Mouse (Mus musculus): ENCODE results near the gene Parl. TPM values are rescaled to one million over a fixed set of nuclear protein-coding genes. Genes with fewer than 3 reads are reported as not detected.

Parl gene
- polyA plus RNA-seq (2016; fragmentation: Nextera tagmentation; extraction: Ambion mirVana): 62.1 and 63.7 TPM in 2 replicates

DNA sequence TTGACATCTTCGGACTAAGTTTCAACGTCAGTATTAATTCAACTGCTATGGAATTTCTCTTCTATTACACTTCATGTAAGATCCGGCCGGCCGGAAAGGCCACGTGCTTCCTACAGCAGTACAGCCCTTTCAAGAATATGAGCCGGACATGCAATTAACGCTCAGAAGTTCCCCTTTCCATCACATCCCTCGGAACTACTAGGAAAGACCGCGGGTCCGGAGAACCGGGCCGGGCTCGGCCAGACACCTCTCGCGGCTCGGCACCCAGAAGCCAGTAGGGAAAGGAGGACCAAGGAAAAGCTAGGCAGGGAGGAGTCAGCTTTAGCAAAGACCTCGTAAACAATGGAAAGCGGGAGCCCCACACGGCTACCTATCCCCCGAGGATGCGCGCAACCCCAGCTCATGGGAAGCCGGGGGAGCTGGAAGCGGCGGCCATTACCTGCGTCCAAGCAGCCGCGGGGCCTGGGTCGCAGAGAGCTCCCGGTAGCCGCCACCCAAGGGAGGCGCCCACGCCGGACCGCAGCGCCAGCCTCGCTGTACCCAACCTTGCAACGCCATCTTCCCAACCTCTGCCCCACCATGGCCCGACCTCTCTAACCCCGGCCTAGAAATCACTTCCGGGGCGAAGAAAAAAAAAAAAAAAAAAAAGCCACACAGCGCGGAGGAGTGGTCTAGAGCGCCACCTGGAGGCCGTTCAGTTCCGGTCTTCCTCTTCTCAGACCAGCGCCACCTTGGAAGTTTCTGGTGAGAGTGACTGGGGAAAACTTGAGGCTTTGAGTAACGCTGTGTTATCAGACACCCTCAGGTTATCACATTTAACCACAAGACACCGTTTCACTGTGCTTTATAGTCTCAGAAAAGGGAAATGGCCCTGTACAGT lies at the start of gene Parl:
Gene Parl, minus strand, starts transcription at position 618 of the 880 bp plus-strand sequence.
- under 1% methylated on average over 52 of the region's 52 CpGs for WGBS (ENCODE audit: insufficient replicate concordance)
- Histone ChIP-seq H3K4me1 (peaks cover 26% of the 10 kb centered on the region), H3K27ac (peak within 1 kb of the TSS; percentile 69), H3K9ac (peak within 1 kb of the TSS; percentile 87), H3K36me3 (peaks cover 15% of the 10 kb centered on the region), H3K4me2 (peak within 1 kb of the TSS; percentile 84), H3K4me3 (peak within 1 kb of the TSS; percentile 94), H3K9me3 (replicated peaks) (no peaks in the 10 kb centered on the region), H3K27me3 (replicated peaks) (no peaks in the 10 kb centered on the region)
- peak; percentile 93 for ATAC-seq

DNA sequence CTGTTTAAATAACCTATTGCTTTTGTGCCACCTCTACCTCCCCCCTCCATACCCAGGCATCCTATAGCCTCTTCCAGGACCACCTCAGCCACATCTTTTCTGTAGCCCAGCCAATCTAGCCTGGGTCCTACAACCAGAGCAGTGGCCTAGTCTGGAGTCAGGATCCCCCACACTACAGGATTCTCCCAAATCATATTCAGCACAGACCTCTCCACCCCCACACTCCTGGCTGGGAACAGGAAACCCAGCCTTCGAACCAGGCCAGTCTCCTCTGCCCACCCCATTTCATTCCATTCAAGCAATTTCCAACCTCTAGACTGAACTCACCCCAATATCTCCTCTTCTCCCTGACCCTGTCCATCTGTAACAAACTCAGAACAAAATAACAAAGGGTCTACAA lies 43.3 kb upstream of the Parl start:
- Histone ChIP-seq H3K9ac (no peak overlapping the region), H3K9me3 (replicated peaks) (no peaks in the 10 kb centered on the region), H3K27me3 (replicated peaks) (no peaks in the 10 kb centered on the region), H3K4me2 (no peak overlapping the region), H3K27ac (no peak overlapping the region), H3K4me3 (no peak overlapping the region), H3K36me3 (peaks cover 52% of the 10 kb centered on the region), H3K4me1 (no peaks in the 10 kb centered on the region)
- ATAC-seq: no peak
- WGBS (ENCODE audit: insufficient replicate concordance): 72% methylated on average over 1 of the region's 1 CpGs

DNA sequence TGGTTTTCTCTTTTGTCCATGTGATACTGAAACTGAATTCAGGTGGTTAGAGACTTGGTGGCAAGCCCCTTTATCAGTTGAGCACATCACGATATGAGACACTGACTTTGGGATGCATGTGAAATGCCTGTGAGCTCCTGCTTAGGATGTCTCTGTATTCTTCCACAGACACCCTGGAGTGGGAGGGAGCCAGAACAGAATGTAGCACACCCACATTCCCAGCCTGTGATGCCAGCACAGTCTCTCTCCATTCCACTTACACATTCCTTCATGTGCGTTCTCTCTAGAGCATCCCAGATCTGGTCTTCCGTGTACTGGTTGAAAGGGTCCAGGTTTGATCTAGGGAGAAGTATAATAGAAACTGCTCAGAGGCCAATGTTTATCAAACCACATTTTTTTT lies 36.4 kb upstream of the Parl start:
- ATAC-seq: no peak
- peaks cover 70% of the 10 kb centered on the region for H3K36me3 ChIP-seq
- H3K4me3 ChIP-seq: no peak overlapping the region
- no peak overlapping the region for H3K27ac ChIP-seq
- no peaks in the 10 kb centered on the region for H3K4me1 ChIP-seq
- no peaks in the 10 kb centered on the region for H3K27me3 ChIP-seq (replicated peaks)
- no peak overlapping the region for H3K4me2 ChIP-seq
- WGBS (ENCODE audit: insufficient replicate concordance): 87% methylated on average over 3 of the region's 3 CpGs
- H3K9me3 ChIP-seq (replicated peaks): no peaks in the 10 kb centered on the region
- H3K9ac ChIP-seq: no peak overlapping the region

DNA sequence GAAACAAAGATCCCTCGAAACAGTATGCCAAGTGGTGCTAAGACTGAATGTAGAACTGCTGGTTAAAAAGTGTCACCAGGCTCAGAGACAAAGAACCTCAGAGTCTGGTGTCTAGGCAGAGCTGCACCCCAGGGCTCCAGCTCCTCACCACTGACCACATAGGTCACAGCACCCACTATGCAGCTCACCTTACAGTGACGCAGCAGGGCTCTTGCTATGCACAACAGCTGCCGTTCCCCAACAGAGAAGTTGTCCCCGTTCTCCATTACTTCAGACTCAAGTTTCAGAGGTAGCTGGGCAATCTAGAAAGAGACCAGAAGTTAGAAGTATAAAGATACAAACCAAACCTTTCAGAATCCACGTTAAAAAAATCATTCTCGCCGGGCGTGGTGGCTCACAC lies 32.7 kb upstream of the Parl start:
- no peaks in the 10 kb centered on the region for H3K9me3 ChIP-seq (replicated peaks)
- no peak overlapping the region for H3K4me3 ChIP-seq
- ATAC-seq: no peak
- no peak overlapping the region for H3K9ac ChIP-seq
- 82% methylated on average over 8 of the region's 8 CpGs for WGBS (ENCODE audit: insufficient replicate concordance)
- no peak overlapping the region for H3K27ac ChIP-seq
- H3K36me3 ChIP-seq: peaks cover 70% of the 10 kb centered on the region
- H3K4me1 ChIP-seq: no peaks in the 10 kb centered on the region
- no peaks in the 10 kb centered on the region for H3K27me3 ChIP-seq (replicated peaks)
- no peak overlapping the region for H3K4me2 ChIP-seq

DNA sequence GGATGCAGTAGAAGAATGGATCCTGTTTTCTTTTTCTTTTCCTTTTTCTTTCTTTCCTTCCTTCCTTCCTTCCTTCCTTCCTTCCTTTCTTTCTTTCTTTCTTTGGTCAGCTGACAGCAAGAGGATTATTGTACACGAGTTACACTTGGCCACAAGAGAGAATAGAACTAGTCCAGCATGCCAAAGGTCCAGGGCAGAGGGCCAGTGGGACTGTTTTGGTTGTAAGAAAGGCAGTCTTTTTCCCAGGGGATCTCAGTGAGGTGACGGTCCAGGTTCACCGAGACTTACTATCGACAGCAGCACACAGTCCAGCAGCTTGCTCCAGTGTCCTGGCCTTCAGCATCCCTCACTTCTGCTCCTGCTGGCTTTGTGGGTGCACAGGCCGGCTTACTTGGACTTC lies 26.1 kb upstream of the Parl start:
- ATAC-seq: no peak
- WGBS (ENCODE audit: insufficient replicate concordance): 77% methylated on average over 5 of the region's 5 CpGs
- H3K36me3 ChIP-seq: peaks cover 18% of the 10 kb centered on the region

DNA sequence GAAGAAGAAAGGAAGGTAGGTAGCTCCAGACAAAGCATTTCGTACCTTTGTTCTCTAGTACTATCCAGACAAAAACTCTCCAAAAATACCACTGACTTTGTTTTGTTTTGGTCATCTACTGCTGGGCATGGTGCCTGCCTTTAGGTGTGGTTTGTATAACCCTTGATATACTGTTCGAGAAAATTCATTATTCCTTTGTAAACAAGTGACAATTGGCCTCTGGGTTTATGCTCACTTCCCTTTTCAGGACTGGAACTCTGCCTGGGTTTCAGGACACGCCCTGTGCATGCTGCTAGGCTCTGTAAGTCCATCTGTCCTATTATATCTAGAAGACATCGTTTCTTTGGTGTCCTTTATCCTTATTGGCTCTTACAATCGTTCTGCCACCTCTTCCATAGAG lies 23.1 kb upstream of the Parl start, which contains the start of gene Cyp2ab1:
Gene Cyp2ab1, minus strand, starts transcription at position 119 of the 400 bp plus-strand sequence.
- Histone ChIP-seq H3K4me2 (no peak within 1 kb of the TSS), H3K27me3 (replicated peaks) (no peaks in the 10 kb centered on the region), H3K9me3 (replicated peaks) (no peaks in the 10 kb centered on the region), H3K27ac (no peak within 1 kb of the TSS), H3K4me1 (no peaks in the 10 kb centered on the region), H3K36me3 (no peaks in the 10 kb centered on the region; the same call in 1 of the 2 replicates), H3K4me3 (no peak within 1 kb of the TSS), H3K9ac (no peak within 1 kb of the TSS)
- WGBS (ENCODE audit: insufficient replicate concordance): 49% methylated on average over 5 of the region's 5 CpGs
- no peak for ATAC-seq

More for the DNA sequence above, 26.1 kb upstream of the Parl start:
- Histone ChIP-seq H3K4me2 (no peak overlapping the region), H3K4me3 (no peak overlapping the region), H3K9me3 (replicated peaks) (no peaks in the 10 kb centered on the region), H3K27me3 (replicated peaks) (no peaks in the 10 kb centered on the region), H3K4me1 (no peaks in the 10 kb centered on the region), H3K9ac (no peak overlapping the region), H3K27ac (no peak overlapping the region)

DNA sequence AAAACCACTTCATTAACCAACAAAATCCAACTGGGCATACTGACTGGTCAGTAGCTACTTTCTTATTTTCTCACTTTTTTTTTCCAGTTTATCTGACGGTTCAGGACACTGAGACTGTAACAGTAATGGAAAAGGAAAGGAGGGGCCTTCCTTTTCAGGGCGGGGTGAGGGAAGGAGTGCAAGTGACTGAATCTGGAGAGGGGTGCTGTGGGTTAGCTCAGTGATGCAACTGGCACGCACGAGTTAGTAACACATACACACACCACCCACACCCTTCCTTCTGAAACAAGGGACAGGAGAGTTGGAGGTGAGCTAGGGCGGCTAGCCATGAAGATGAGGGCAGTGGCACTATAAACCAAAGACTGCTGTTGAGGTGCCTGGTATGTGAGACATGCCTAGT lies 21.7 kb upstream of the Parl start:
- Histone ChIP-seq H3K27ac (no peak overlapping the region), H3K4me1 (no peaks in the 10 kb centered on the region), H3K9me3 (replicated peaks) (no peaks in the 10 kb centered on the region), H3K27me3 (replicated peaks) (no peaks in the 10 kb centered on the region), H3K4me2 (no peak overlapping the region), H3K4me3 (no peak overlapping the region), H3K9ac (no peak overlapping the region), H3K36me3 (no peaks in the 10 kb centered on the region)
- 43% methylated on average over 5 of the region's 5 CpGs for WGBS (ENCODE audit: insufficient replicate concordance)
- ATAC-seq: no peak

DNA sequence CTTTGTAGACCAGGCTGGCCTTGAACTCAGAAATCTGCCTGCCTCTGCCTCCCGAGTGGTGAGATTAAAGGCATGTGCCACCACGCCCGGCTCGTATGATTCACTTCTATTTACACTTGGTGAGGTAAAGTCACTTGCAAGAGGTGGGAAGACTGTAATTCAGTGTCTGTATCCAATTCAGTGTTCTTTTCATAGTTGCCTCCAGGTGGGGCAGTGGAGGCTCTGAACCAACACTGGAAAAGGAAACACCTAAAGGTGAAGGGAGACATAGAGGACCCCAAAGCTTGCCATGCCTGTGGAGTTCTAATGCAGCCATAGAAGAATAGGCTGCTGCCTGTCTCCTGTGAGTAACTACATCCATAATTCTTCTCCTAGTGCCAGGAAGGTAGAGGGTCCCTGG lies 20.1 kb upstream of the Parl start:
- ATAC-seq: no peak
- WGBS (ENCODE audit: insufficient replicate concordance): 74% methylated on average over 4 of the region's 4 CpGs
- H3K4me1 ChIP-seq: no peaks in the 10 kb centered on the region
- no peaks in the 10 kb centered on the region for H3K36me3 ChIP-seq
- H3K9ac ChIP-seq: no peak overlapping the region
- no peak overlapping the region for H3K4me2 ChIP-seq
- no peak overlapping the region for H3K4me3 ChIP-seq
- H3K27ac ChIP-seq: no peak overlapping the region
- no peaks in the 10 kb centered on the region for H3K27me3 ChIP-seq (replicated peaks)
- no peaks in the 10 kb centered on the region for H3K9me3 ChIP-seq (replicated peaks)

DNA sequence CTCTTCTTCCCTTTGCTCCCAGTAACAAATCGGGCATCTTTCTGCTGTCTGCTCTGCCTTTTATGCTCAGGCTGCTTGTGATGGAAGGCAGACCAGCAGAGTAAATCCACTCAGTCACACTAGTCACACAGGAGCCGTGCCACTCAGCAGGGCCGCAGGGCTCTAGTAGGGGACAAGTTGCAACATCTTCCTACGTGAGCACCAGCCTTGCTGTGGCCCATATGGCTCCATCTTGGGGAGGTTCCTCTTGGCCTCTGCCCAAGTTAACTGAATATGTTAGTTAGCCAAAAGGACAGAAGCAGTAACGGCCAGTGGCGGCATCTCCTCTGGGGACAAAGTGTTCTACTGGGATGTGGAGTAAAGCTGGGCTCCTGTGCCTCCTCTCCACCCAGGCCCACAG lies 14.6 kb upstream of the Parl start:
- Histone ChIP-seq H3K36me3 (no peaks in the 10 kb centered on the region), H3K27ac (no peak overlapping the region), H3K9ac (no peak overlapping the region), H3K27me3 (replicated peaks) (no peaks in the 10 kb centered on the region), H3K4me1 (no peaks in the 10 kb centered on the region), H3K4me2 (no peak overlapping the region), H3K9me3 (replicated peaks) (no peaks in the 10 kb centered on the region), H3K4me3 (no peak overlapping the region)
- ATAC-seq: no peak
- 70% methylated on average over 6 of the region's 6 CpGs for whole genome bisulfite sequencing (ENCODE audit: insufficient replicate concordance)

DNA sequence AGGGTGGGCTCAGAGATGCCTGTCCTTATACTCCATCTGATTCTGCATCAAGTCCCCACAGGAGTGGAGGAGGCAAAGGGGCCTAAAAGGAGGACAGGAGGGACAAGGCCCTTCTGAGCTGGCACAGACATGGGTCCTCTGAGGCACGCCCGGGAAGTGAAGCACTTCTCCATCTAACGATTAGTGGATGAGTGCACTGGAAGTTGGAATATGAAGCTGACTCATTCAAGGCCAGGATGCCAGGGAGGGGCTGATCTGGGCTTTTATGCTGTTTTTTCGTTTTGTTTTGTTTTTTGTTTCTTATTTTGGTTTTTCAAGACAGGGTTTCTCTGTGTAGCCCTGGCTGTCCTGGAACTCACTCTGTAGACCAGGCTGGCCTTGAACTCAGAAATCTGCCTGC lies 13.1 kb upstream of the Parl start:
- no peak for ATAC-seq
- Histone ChIP-seq H3K27me3 (replicated peaks) (no peaks in the 10 kb centered on the region), H3K36me3 (no peaks in the 10 kb centered on the region), H3K4me1 (no peaks in the 10 kb centered on the region), H3K27ac (no peak overlapping the region), H3K9me3 (replicated peaks) (no peaks in the 10 kb centered on the region), H3K4me2 (no peak overlapping the region), H3K4me3 (no peak overlapping the region), H3K9ac (no peak overlapping the region)
- 64% methylated on average over 4 of the region's 4 CpGs for WGBS (ENCODE audit: insufficient replicate concordance)

DNA sequence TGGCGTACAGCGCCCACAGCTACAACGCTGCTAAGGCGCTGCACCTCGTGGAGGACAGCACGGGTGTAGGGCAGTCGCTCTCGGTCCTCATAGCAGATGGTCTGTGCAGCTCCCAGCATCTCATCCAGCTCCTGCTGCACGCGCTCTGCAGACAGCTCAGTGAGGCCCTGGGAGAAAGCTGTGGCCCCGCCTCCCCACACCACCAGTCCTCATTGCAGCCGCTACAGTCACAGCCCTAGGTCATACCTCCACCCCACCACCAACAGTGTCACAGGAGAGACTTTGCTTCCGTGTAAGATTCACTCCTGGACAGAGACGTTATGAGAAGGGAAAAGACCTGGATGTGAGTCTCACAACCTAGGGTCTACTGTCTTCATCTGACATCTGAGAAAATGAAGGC lies 10.1 kb upstream of the Parl start:
- no peak overlapping the region for H3K4me2 ChIP-seq
- no peaks in the 10 kb centered on the region for H3K27me3 ChIP-seq (replicated peaks)
- no peak overlapping the region for H3K4me3 ChIP-seq
- no peak for ATAC-seq
- H3K27ac ChIP-seq: no peak overlapping the region
- H3K36me3 ChIP-seq: no peaks in the 10 kb centered on the region
- H3K9me3 ChIP-seq (replicated peaks): no peaks in the 10 kb centered on the region
- H3K4me1 ChIP-seq: no peaks in the 10 kb centered on the region
- H3K9ac ChIP-seq: no peak overlapping the region
- 55% methylated on average over 14 of the region's 14 CpGs for WGBS (ENCODE audit: insufficient replicate concordance)

DNA sequence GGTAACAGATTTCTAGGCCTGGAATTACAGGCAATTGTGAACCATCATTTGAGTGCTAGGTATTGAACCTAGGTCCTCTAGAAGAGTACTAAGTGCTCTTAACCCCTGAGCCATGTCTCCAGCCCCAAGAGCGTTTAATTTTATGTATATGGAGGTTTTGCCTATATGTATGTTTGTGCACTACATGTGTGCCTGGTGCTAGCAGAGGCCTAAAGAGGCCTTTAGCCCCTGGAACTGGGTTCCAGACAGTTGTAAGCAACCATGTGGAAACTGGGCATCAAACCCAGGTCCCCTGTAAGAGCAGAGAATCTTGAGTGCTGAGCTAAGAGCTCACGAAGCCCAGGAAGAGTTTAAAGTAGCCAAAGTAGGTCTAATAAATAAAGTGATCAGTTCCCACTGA lies 2.1 kb downstream of the Parl start:
- Histone ChIP-seq H3K4me2 (no peak overlapping the region), H3K36me3 (peaks cover 33% of the 10 kb centered on the region), H3K4me1 (peaks cover 26% of the 10 kb centered on the region), H3K9me3 (replicated peaks) (no peaks in the 10 kb centered on the region), H3K4me3 (peak overlapping the region; percentile 94; the same call in 1 of the 2 replicates), H3K27me3 (replicated peaks) (no peaks in the 10 kb centered on the region), H3K9ac (no peak overlapping the region), H3K27ac (no peak overlapping the region)
- no peak for ATAC-seq
- 82% methylated on average over 2 of the region's 2 CpGs for WGBS (ENCODE audit: insufficient replicate concordance)

All from liver, embryonic 12.5 days (tissue).